In genomic region chr7:64373830-64374562, GRCm38 (mm10) we compare ENCODE assay signal across 8 mouse cellular contexts. TPM values are rescaled to one million over a fixed set of nuclear protein-coding genes. Genes with fewer than 3 reads are reported as not detected.
DNase-seq lines count a peak whose midpoint lies in the region; ATAC-seq and TF ChIP-seq lines count a peak whose summit lies in the region.

TSS of gene Fan1 (minus strand) at chr7:64374095.

- peak; percentile 94 for ATAC-seq in heart, embryonic 12.5 days (ENCODE audit: insufficient number of reproducible peaks, low FRiP score)
- ATAC-seq in kidney, embryonic 16.5 days (ENCODE audit: low FRiP score, low TSS enrichment): peak; percentile 99
- ATAC-seq in monocyte, adult 5-6 weeks (replicated peaks; ENCODE audit: insufficient number of reproducible peaks, low FRiP score, low TSS enrichment, poor library complexity, severe bottlenecking): peak; percentile 98

- H3K36me3 ChIP-seq in erythroblast, embryonic 14.5 days (ENCODE audit: control insufficient read depth): peaks cover 56% of the 10 kb centered on the region
- H3K36me3 ChIP-seq in heart, embryonic 12.5 days: peaks cover 56% of the 10 kb centered on the region
- peaks cover 32% of the 10 kb centered on the region for H3K36me3 ChIP-seq in kidney, embryonic 16.5 days (ENCODE audit: insufficient read depth, low read length)
- peaks cover 25% of the 10 kb centered on the region for H3K36me3 ChIP-seq in liver, adult 2 months (ENCODE audit: control insufficient read depth, insufficient read depth, low read length)

- H3K27me3 ChIP-seq in erythroblast, embryonic 14.5 days (ENCODE audit: control insufficient read depth): no peaks in the 10 kb centered on the region
- no peaks in the 10 kb centered on the region for H3K27me3 ChIP-seq in heart, embryonic 12.5 days (replicated peaks)
- H3K27me3 ChIP-seq in kidney, embryonic 16.5 days (ENCODE audit: insufficient read depth, low read length): no peaks in the 10 kb centered on the region
- H3K27me3 ChIP-seq in liver, adult 2 months (ENCODE audit: control insufficient read depth, insufficient read depth, low read length): no peaks in the 10 kb centered on the region

- peak within 1 kb of the TSS; percentile 77 for H3K4me2 ChIP-seq in heart, embryonic 12.5 days
- peak within 1 kb of the TSS; percentile 80 for H3K4me2 ChIP-seq in kidney, embryonic 16.5 days (replicated peaks; ENCODE audit: low read depth, low read length)

- H3K9ac ChIP-seq in heart, embryonic 12.5 days: peak within 1 kb of the TSS; percentile 71
- H3K9ac ChIP-seq in kidney, embryonic 16.5 days (replicated peaks; ENCODE audit: low read length): peak within 1 kb of the TSS; percentile 71
- H3K9ac ChIP-seq in liver, adult 2 months (ENCODE audit: low read depth, low read length): peak within 1 kb of the TSS; percentile 70

- TF ChIP-seq POLR2A in liver, adult 2 months (IDR thresholded peaks at IDR 0.05; ENCODE audit: extremely low read depth, insufficient read depth, low read length): peak; percentile 67; the same call in 1 of the 2 replicates

- no peaks in the 10 kb centered on the region for H3K79me2 ChIP-seq in liver, adult 2 months (ENCODE audit: control insufficient read depth, insufficient read depth, low read length)

- peak; percentile 44; the same call in 1 of the 2 replicates for TF ChIP-seq CTCF in liver, adult 2 months (IDR thresholded peaks at IDR 0.05; ENCODE audit: low read depth, low read length)

- H3K9me3 ChIP-seq in erythroblast, embryonic 14.5 days (ENCODE audit: control insufficient read depth, low read length): no peaks in the 10 kb centered on the region
- H3K9me3 ChIP-seq in heart, embryonic 12.5 days (replicated peaks): no peaks in the 10 kb centered on the region
- no peaks in the 10 kb centered on the region for H3K9me3 ChIP-seq in kidney, embryonic 16.5 days (ENCODE audit: low read length)

- peak; percentile 92 for DNase-seq in CD4-positive, CD25-positive, alpha-beta regulatory T cell, adult 2 months (ENCODE audit: low read depth, low spot score)
- DNase-seq in brain, embryonic 18.5 days (ENCODE audit: low read depth, low spot score): peak; percentile 59
- DNase-seq in liver, adult 2 months (ENCODE audit: extremely low read depth, low read depth, low spot score): peak; percentile 80
- peak; percentile 87 for DNase-seq in spleen, postnatal 36 days (ENCODE audit: low spot score in 2 of 2)

- peak within 1 kb of the TSS; percentile 93 for H3K27ac ChIP-seq in heart, embryonic 12.5 days (ENCODE audit: poor library complexity, severe bottlenecking)
- peak within 1 kb of the TSS; percentile 95 for H3K27ac ChIP-seq in kidney, embryonic 16.5 days (ENCODE audit: low read length)
- peak within 1 kb of the TSS; percentile 73 for H3K27ac ChIP-seq in liver, adult 2 months (replicated peaks; ENCODE audit: insufficient read depth, low read depth, low read length)

- H3K4me3 ChIP-seq in erythroblast, embryonic 14.5 days (replicated peaks): peak within 1 kb of the TSS; percentile 92
- H3K4me3 ChIP-seq in heart, embryonic 12.5 days: peak within 1 kb of the TSS; percentile 60
- peak within 1 kb of the TSS; percentile 57 for H3K4me3 ChIP-seq in kidney, embryonic 16.5 days (ENCODE audit: low read length)
- H3K4me3 ChIP-seq in liver, adult 2 months (ENCODE audit: insufficient read depth, low read depth, low read length): peak within 1 kb of the TSS; percentile 70

- peaks cover 16% of the 10 kb centered on the region for H3K4me1 ChIP-seq in erythroblast, embryonic 14.5 days (ENCODE audit: control insufficient read depth)
- H3K4me1 ChIP-seq in heart, embryonic 12.5 days (replicated peaks): peaks cover 6% of the 10 kb centered on the region
- H3K4me1 ChIP-seq in kidney, embryonic 16.5 days (ENCODE audit: insufficient read depth, low read length): peaks cover 6% of the 10 kb centered on the region; the same call in 1 of the 2 replicates
- H3K4me1 ChIP-seq in liver, adult 2 months (ENCODE audit: control insufficient read depth, insufficient read depth, low read length): no peaks in the 10 kb centered on the region; the same call in 1 of the 2 replicates

- WGBS in heart, embryonic 12.5 days: 3% methylated on average over 27 of the region's 27 CpGs
- WGBS in kidney, embryonic 16.5 days: 3% methylated on average over 27 of the region's 27 CpGs
- WGBS in liver, adult 2 months: 4% methylated on average over 27 of the region's 27 CpGs

RNA-seq across cellular contexts. Expression of gene Fan1, which starts in this region (rescaled TPM):
- 0.04 and 0.05 TPM in 2 replicates for polyA plus RNA-seq in erythroblast, embryonic 14.5 days (2012)
- polyA plus RNA-seq in heart, embryonic 12.5 days (2016; fragmentation: Nextera tagmentation; extraction: Ambion mirVana): 5.0 and 5.7 TPM in 2 replicates
- 6.1 and 6.8 TPM in 2 replicates for polyA plus RNA-seq in kidney, embryonic 16.5 days (2015; fragmentation: Nextera tagmentation; extraction: Ambion mirVana)
- total RNA-seq in liver, adult 2 months (2014; rRNA removed): 5.4 and 6.0 TPM in 2 replicates
- 1.9 and 2.1 TPM in 2 replicates for polyA plus RNA-seq in liver, adult 2 months (2012; rRNA removed)
- total RNA-seq in monocyte, adult 5-6 weeks (2017): 2.0 to 7.4 TPM (median 3.9 TPM) in 3 replicates

Comparison
In these comparisons a context has a peak if more than half of its experiments do, and no peak if none do; other contexts are left out.
1. Peak in every context shown above with its lines: DNase-seq, ATAC-seq, H3K4me3 ChIP-seq and H3K27ac ChIP-seq.